Mouse (Mus musculus): ENCODE measurements at regions not wholly inside any gene's neighbourhood (a gene's known extent, or its start where the extent isn't known, plus 50 kb on each side); places are given as distances from the start of the nearest gene placed in this dataset.

- DNase-seq (ENCODE audit: low spot score in 2 of 2) = no peak
These were observed 132.6 kb upstream of the Jade1 start for GRCm38 (mm10) chr3:41422615-41423579.

GRCm38 (mm10) chr3:41413771-41414170 is 141.8 kb upstream of the Jade1 start:
- DNase-seq (ENCODE audit: low spot score in 2 of 2) = no peak

- DNase-seq (ENCODE audit: low spot score in 2 of 2) = no peak
These were observed 142.8 kb upstream of the Jade1 start for GRCm38 (mm10) chr3:41412698-41413097.

- peak in 1 of 2 experiments; percentile 31 for DNase-seq (ENCODE audit: low spot score in 2 of 2)
These were observed 146.5 kb upstream of the Jade1 start for GRCm38 (mm10) chr3:41408821-41409737.

GRCm38 (mm10) chr3:41408423-41408820 is 147.1 kb upstream of the Jade1 start:
- peak; percentile 60 to 78 for DNase-seq (ENCODE audit: low spot score in 2 of 2)

GRCm38 (mm10) chr3:41407988-41408387 is 147.5 kb upstream of the Jade1 start:
- no peak for DNase-seq (ENCODE audit: low spot score in 2 of 2)

DNA sequence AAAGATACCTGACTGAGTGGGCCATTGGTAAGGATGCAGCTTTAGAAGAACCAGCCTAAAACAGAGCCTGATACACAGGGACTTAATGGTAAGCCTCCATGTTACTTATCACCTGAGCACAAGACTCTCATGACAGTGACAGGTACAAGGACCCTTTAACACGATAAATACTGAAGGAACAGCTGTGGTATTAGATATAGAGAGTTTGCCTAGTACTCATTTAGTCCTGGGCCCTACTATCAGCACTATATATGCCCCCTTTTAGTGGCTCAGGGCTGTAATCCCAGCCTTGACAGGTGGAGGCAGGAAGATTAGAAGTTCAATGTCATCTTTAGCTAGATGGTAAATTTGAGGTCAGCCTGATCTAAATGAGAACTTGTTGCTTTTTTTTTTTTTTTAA is 148.0 kb upstream of the Jade1 start:
- no peak for DNase-seq (ENCODE audit: low spot score in 2 of 2)

DNA sequence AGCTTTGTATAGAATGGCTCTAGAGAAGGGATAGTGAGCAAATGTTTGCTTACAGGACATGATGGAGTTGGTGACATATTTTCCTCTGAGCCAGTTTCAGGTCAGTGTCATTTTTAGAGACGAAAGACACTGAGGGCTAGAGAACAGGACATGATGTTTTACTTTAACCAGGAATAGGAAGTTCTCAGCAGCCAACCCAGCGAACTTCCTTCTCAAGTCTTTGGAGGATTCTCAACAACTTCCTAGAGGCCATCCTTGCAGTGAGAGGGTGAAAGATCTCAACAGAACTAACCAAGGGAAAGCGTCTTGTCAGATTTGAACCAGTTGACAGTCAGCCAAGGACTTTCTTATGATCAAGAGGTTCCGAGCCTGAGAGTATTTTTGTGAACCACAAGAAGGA is 153.7 kb upstream of the Jade1 start:
- no peak for DNase-seq (ENCODE audit: low spot score in 2 of 2)

DNA sequence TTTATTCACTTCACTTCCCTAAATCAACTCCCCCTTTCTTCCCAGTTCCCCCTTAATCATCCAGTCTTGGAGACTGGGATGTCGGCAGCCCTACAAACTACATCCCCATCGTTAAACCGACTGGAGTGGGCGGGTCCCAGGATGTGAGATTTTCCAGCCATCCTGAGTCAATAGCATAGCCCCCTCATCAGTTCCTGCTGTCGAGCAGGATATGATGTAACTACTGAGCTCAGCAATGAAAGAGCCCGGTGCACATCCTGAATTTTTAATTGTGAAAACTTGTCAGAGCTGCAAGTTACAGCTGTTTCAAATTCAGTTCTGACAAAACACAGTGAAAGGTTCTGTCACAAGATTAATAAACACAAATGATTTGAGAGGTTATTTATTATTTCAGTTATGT is 165.7 kb upstream of the Jade1 start:
- DNase-seq (ENCODE audit: low spot score in 2 of 2) = no peak

DNA sequence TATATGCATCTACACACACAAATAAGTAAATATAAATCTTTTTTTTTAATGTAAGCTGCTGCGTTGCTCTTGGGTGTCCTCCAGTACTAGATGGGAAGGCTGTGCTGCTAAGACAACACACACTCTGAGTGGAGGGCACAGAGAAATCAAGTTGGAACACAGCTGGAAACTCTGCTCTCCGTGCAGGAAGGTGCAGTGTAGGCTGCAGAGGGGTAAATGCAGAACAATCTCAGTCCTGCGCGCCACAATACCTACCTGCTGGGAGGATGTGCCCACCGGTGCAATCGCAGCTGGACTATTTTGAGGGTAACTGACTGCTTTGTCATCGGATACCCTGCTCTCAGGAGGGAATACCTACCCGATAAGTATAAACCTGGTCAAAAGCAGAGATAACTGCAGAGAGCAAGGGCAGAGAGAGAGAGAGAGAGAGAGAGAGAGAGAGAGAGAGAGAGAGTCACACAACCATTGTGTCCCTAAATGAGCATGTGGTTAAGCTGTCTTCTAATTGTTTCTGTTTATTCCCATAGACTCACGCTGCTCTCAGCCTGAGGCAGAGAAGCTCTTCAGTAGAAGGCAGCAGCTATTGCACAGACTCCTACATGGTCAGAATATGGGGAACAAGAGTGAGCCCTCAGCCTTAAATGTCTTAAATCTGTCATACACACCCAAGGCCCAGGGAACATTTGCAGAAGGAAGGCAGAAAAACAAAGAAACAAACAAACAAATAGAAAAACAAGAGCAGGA is 167.9 kb upstream of the Jade1 start:
- no peak for DNase-seq (ENCODE audit: low spot score in 2 of 2)

- no peak for DNase-seq (ENCODE audit: low spot score in 2 of 2)
These were observed 169.2 kb upstream of the Jade1 start for GRCm38 (mm10) chr3:41386299-41386698.

DNA sequence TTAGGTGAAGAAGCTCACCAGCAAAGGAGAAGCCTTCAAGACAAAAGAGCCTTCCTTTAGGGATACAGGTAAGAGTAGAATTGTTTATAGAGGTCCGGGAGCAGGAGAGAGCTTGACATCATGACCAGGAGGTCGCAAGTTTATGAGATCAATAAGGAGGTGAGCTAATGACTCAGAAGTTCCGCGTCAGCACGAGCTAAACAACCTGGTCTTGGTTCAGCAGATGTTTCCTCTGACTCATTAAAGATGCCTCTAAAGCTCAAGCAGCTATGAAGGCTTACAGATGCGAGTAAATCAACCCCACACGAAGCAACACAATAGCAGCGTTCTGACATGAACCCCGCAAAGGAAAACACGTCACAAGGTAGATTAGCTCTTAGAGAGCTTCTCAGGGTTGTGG is 171.1 kb upstream of the Jade1 start:
- no peak for DNase-seq (ENCODE audit: low spot score in 2 of 2)

DNA sequence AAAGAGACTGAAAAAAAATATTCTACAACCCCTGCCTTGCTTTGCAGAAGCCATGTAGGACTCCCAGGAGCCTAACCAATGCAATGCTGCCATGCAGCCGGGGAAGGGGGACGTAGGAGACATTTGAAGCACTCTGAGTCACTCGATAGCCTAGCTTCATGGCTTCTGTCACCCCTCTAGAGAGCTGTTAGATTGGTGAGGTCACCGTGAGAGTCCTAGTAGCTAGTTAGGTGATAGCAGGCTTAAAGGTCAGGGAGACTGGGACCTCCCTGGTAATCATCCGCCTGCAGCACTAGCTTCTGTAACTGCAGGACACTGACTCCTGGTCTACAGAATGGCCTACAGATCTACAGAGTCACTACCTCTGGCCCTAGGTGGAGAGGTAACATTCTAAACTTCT is 177.0 kb upstream of the Jade1 start:
- no peak for DNase-seq (ENCODE audit: low spot score in 2 of 2)

DNA sequence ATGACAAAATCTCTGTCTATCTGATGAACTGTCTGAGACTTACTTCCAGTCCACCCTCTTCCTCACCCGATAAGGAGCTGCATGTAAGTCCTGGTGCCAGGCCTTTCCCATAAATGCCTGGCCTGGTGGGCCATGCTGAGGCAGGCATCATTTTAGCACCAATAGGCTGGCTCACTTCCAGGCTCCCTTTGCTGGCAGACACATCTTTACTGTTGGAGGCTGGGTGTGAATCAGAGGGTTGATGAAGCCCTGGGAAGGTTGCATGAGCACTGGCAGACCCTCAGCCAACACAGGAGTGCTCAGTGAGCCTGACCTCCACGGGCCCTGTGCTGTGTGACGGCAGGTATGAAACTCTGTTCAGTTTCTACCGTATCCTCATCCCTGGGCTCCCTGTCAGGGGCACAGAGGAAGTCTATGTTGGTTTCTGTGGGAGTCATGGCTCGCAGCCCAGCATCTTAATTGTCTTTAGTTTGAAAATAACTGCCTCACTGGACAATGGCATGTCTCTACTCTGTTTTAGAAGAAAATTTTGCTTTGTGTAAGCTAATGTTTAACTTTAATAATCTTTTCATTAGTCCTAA is 177.6 kb upstream of the Jade1 start:
- peak; percentile 60 to 61 for DNase-seq (ENCODE audit: low spot score in 2 of 2)

GRCm38 (mm10) chr3:41376848-41377582 is 178.5 kb upstream of the Jade1 start:
- peak in 1 of 2 experiments; percentile 34 for DNase-seq (ENCODE audit: low spot score in 2 of 2)

DNA sequence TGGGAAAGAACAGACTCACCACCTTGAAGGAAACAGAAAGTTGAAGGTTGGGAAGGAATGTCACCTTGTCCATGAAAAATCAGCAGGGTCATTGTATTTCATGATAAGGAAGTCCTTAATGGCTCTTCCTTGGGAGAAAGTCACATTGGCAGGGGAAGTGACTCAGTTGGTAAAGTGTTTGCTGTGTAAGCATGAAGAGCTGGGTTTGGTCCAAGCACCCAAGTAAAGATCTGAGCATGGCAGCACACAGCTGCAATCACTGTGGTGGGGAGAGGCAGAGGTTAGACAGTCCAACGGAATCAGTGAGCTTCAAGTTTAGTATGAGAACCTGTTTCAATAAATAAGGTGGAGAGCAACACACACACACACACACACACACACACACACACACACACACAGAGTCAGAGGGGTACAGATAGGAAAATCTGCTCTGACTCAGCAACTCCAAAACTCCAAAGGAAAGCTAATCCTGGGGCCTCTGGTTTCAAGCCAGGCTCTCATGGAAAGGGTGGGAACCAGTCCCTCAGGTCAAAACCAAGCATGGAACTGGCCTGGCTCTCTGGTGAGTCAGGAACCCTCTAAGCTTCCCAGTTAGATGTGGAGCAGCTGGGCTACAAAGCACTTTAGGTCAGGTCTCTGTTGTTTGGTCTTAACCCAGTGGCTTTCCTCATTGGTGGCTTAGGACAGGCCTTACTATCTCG is 180.2 kb upstream of the Jade1 start:
- no peak for DNase-seq (ENCODE audit: low spot score in 2 of 2)

- DNase-seq (ENCODE audit: low spot score in 2 of 2) = no peak
These were observed 182.3 kb upstream of the Jade1 start for GRCm38 (mm10) chr3:41373198-41373597.

GRCm38 (mm10) chr3:41368351-41369101 is 187.0 kb upstream of the Jade1 start:
- no peak for DNase-seq (ENCODE audit: low spot score in 2 of 2)

GRCm38 (mm10) chr3:41366764-41367163 is 188.8 kb upstream of the Jade1 start:
- DNase-seq (ENCODE audit: low spot score in 2 of 2) = no peak
